Mouse (Mus musculus) left cerebral cortex, adult 18-20 months (tissue): Measurements from ENCODE around the gene Sdad1. TPM values are rescaled to one million over a fixed set of nuclear protein-coding genes. Genes with fewer than 3 reads are reported as not detected.

ENCODE experiments used
- DNase-seq, 2 experiments: peaks; one replicate each; pipeline ENCODE4 v3.0.0; 2021 to 2022; ENCODE audit warnings: low spot score in 2 of 2, mixed read lengths in 1 of 2
- total RNA-seq, 2 experiments: library from RNA; stranded (reverse); gene quantifications; 2 replicates each; pipeline ENCODE4 v1.2.3; 2021

Sdad1 gene
- total RNA-seq, 2 experiments from 2014 or later: 18.5 to 19.1 TPM

GRCm38 (mm10) chr5:92244900-92245299 lies 65.4 kb downstream of the Sdad1 start:
- no peak for DNase-seq

- no peak for DNase-seq
Observed at GRCm38 (mm10) chr5:92240769-92241168, 69.5 kb downstream of the Sdad1 start.

GRCm38 (mm10) chr5:92239333-92240232 lies 70.7 kb downstream of the Sdad1 start:
- peak; percentile 75 to 82 for DNase-seq

- DNase-seq: no peak
Observed at GRCm38 (mm10) chr5:92234939-92235557, 75.2 kb downstream of the Sdad1 start.

Other genes with a start within 250 kb of the Sdad1 start
- gene G3bp2, start 226.8 kb downstream of the Sdad1 start, total RNA-seq: 100 to 1,000 TPM; 245 to 252 TPM
- 10 to 100 TPM; 77.8 to 80.2 TPM for gene Uso1, start 172.5 kb downstream of the Sdad1 start, total RNA-seq
- gene U90926, start 95.1 kb downstream of the Sdad1 start, total RNA-seq: not detected
- under 1 TPM; 0.46 to 0.91 TPM for gene Ppef2, start 54.2 kb downstream of the Sdad1 start, total RNA-seq
- 10 to 100 TPM; 37.9 to 38.9 TPM for gene Naaa, start 32.3 kb downstream of the Sdad1 start, total RNA-seq
- gene Cxcl9, start 17.6 kb upstream of the Sdad1 start, total RNA-seq: not detected
- gene Art3, start 21.3 kb upstream of the Sdad1 start, total RNA-seq: 1 to 10 TPM; 2.3 to 5.6 TPM
- under 1 TPM; 0.72 to 0.87 TPM for gene Cxcl10, start 38.4 kb upstream of the Sdad1 start, total RNA-seq
- gene Nup54, start 124.7 kb upstream of the Sdad1 start, total RNA-seq: 10 to 100 TPM; 26.7 to 27.1 TPM
- 10 to 100 TPM; 91.4 to 94.1 TPM for gene Scarb2, start 196.4 kb upstream of the Sdad1 start, total RNA-seq
- under 1 TPM in 1 of 2 experiments, not detected in 1; 0.28 TPM for gene Fam47e, start 244.6 kb upstream of the Sdad1 start, total RNA-seq